Mouse (Mus musculus) pancreas, adult 10 weeks (tissue): ENCODE data around the gene Kcnq1. TPM values are rescaled to one million over a fixed set of nuclear protein-coding genes. Genes with fewer than 3 reads are reported as not detected.

Source experiments
- polyA plus RNA-seq: library from polyadenylated mRNA; stranded (reverse); fragments of 350-450 nt; fragmentation: Illumina TruSeq; extraction: RNeasy Lipid Tissue Mini Kit (QIAGEN cat#74804); gene quantifications from one replicate; pipeline ENCODE4 v1.2.3, GENCODE M21; 2015; ENCODE audit warnings: low read depth, low replicate concordance; ENCODE audit not compliant: insufficient read depth

Gene Kcnq1
- polyA plus RNA-seq = 6.7 TPM

GRCm38 (mm10) chr7:143106062-143106461 is at the start of gene Kcnq1:
Kcnq1 (plus strand) TSS chr7:143106362.

GRCm38 (mm10) chr7:143068882-143069591 is 37.1 kb upstream of the Kcnq1 start, which contains the start of gene Tssc4:
Tssc4 (plus strand) TSS chr7:143069249.

GRCm38 (mm10) chr7:143094592-143095553 is 11.3 kb upstream of the Kcnq1 start, which contains the start of gene Trpm5:
Trpm5 (minus strand) TSS chr7:143094642.

GRCm38 (mm10) chr7:143460874-143461273 is 354.7 kb downstream of the Kcnq1 start, which contains the start of gene Cdkn1c:
Cdkn1c (minus strand) TSS chr7:143461050.

GRCm38 (mm10) chr7:143473347-143474101 is 367.4 kb downstream of the Kcnq1 start, which contains the start of gene Slc22a18:
Slc22a18 (plus strand) TSS chr7:143473736.

Other genes starting within 250 kb of the Kcnq1 start
- 2.3 TPM for gene Th, start 175.2 kb upstream of the Kcnq1 start, polyA plus RNA-seq
- not detected for gene Ascl2, start 137.1 kb upstream of the Kcnq1 start, polyA plus RNA-seq
- gene Tspan32, start 101.3 kb upstream of the Kcnq1 start, polyA plus RNA-seq = not detected
- gene Cd81, start 53.6 kb upstream of the Kcnq1 start, polyA plus RNA-seq = 99.4 TPM
- 17.8 TPM for gene Tssc4, start 37.1 kb upstream of the Kcnq1 start, polyA plus RNA-seq
- gene Trpm5, start 11.7 kb upstream of the Kcnq1 start, polyA plus RNA-seq = 8.0 TPM